Mouse (Mus musculus): Measurements from ENCODE around the gene Bnc2.

Bnc2 gene

DNA sequence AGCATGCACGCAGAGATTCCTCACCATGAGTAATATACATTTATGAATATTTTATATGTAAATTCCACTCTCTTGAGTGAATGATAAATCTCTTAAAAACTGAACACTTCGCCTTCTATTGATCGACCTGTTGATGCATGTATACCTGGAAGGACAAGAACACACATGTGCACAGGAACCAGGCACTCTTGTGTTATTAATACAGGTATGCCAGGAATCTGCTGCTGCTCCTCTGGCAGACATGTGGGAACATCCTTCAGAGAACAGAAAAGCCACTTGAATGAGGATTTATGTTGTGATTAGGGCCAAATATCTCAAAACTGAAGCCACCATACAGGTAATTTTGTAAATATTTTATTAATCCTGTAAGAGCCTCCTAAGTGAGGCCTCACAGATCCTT is 357.7 kb downstream of the Bnc2 start:
- no peak for DNase-seq (ENCODE audit: low spot score)

DNA sequence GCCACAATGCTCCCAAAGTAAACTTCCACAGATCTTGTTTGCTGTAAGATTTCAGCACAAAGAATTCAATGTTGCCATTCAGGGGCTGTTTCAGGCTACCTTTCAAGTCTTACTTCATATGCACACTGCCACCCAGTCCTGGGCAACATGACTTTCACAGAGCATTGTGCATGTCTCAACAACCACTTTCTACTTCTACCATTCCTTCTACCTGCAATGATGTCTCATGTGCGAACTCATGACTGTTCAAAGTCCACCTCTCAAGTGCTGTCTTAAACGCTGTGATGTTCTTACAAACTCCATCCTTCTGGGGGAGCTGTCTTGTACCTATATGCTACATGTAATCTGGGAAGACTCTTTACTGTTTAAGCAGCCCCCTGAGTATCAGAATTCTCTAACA is 363.7 kb downstream of the Bnc2 start:
- no peak for DNase-seq (ENCODE audit: low spot score)

- DNase-seq (ENCODE audit: low spot score), result no peak
Observed at GRCm38 (mm10) chr4:84310851-84311250, 364.2 kb downstream of the Bnc2 start.

DNA sequence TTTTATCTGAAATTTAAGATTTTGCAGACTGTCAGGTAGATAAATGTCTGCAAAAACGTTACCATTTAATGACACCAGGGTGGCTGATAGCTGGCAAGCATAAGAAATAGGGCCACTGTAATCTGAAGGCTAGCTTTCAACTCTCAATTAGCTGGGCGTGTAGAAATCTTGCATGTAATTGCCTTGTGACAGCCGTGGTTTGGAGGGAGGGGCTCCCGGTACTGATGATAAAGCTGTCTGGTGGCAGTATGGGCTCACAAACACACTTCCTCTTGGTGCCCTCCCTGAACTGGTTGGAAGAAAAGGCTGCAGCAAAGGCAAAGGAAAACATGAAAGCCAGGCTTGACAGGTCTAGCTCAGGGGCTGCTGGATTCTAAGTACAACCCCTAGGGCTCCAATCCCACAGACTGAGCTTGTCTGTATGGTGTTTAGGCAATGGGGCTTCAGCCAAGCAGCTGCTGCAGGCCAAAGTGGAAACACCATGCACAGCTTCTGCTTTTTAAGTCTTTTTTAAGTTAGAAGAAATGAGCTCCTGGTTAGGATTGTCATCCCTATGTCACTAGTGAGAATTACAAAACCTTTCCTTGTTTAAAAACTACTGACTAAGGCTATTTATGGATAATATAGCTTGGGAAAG is 366.7 kb downstream of the Bnc2 start:
- no peak for DNase-seq (ENCODE audit: low spot score)

DNA sequence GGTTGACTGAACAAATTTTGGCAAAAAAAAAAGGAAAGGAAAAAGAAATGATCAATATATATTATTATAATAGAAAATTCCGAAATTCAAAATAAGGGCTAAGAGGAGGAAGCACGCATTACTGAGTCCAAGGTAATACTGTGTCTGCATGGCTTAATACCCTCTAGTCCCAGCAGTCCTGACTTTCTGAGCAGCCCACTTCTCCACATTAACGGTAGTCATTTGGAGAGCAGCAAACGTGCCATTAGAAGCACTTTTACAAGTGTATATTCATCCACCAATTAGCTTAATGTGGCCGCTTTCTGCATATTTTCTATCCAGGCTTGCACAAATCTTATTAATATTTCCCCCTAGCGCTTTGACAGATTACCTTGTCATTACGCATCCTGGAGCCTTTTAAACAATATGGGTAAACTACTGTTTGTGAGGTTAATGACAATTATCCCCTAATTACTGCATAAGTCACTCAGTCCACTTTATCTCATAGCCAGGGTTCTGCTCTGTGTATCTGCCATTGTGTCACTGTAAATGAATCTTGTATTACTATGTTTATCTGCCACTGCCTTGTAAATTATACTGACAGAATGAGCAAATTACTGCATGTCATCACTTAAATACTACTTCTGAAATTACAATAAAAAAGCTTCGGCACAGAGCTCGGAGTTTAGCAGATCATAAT is 368.0 kb downstream of the Bnc2 start:
- no peak for DNase-seq (ENCODE audit: low spot score)

GRCm38 (mm10) chr4:84302949-84303348 is 372.1 kb downstream of the Bnc2 start:
- DNase-seq (ENCODE audit: low spot score), result no peak

DNA sequence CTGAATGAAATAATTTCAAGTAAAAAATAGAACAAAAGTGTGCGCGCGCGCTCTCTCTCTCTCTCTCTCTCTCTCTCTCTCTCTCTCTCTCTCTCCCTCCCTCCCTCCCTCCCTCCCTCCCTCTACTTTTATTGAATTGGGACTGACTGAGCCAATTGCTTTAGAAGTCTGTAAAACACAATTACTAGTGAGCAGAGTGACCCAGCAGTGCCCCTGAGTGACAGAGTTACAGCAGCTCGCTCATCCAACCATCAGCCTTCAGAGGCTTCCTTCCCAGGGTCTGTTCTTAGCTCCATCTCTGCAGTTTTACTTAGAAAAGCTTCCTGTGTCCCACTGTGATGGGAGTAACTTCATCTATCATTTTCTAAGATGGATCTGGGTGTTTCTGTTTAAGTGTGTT is 389.9 kb downstream of the Bnc2 start:
- no peak for DNase-seq (ENCODE audit: low spot score)

DNA sequence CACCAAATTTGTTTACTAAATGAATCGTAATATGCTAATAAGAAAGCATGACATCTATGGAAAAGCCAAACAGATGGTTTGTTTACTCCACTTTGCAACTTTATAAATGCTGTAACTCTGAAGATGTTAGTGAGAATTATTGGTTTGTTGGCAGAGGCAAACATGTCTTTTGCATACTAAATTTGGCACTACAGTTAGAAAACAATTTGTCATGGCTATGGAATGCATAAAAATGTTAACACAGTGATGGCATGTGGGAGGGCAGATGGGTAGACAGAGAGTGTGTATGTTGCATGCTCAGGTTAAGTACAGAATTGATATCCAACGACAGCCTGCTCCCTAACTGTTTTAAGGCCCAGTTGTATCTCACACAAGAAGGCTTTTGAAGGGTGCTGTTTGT is 392.4 kb downstream of the Bnc2 start:
- DNase-seq (ENCODE audit: low spot score), result no peak

DNA sequence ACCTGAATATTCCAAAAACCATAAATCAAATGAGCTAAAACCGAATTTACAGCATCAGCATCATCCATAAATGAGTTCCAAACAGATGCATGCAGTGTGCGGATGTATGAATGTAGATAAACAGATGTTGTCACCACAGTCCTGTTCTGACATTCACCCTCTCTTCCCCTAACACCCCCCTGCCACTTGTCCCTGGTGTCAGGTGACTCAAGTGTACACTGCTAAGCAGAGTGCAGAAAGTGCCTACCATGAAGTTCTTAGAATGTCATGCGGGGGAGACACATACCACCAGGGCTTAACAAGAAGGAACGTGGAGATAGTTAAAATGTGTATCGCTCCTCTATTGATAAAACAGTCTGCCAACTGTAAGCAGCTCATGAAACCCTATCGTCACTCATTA is 396.9 kb downstream of the Bnc2 start:
- no peak for DNase-seq (ENCODE audit: low spot score)

GRCm38 (mm10) chr4:84276081-84276480 is 399.0 kb downstream of the Bnc2 start:
- DNase-seq (ENCODE audit: low spot score), result no peak

DNA sequence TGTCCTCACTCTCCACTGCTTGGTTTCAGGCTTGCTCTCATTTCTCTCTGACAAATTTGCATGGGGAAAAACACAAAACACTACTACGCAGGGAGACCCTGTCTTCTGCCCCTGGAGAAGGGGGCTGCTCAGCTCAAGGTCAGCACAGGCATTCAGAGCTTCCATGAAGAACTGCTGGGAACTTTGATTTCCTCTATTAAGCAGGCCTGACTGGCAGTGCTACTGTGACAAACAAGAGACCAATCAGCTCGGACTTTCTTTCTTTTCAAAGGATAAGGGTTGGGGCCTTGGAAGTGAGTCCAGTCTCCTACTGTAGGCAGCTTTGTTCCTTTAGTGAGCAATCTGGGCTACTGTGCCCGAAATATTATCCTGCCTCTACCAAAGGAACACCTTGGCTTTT is 400.9 kb downstream of the Bnc2 start:
- DNase-seq (ENCODE audit: low spot score), result no peak

GRCm38 (mm10) chr4:84272867-84273266 is 402.2 kb downstream of the Bnc2 start:
- no peak for DNase-seq (ENCODE audit: low spot score)

DNA sequence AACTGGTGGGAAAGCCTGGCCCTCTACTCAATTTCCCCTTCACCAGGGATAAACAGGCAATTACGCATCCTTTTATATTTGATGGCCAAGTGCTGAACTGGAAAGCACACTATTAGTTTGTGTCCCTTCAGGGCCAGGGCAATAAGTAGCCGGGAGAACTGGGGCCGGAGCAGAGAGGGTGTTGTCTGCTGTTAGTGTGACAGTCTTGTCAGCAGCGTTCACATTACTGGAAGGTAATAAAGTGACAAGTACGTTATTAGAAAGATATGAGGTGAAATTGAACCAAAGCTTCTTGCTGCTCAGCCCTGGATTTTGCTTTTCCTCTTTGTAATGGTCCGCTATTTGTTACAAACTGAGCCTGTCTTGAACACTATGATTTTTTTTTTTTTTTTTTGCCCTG is 405.2 kb downstream of the Bnc2 start:
- no peak for DNase-seq (ENCODE audit: low spot score)

DNA sequence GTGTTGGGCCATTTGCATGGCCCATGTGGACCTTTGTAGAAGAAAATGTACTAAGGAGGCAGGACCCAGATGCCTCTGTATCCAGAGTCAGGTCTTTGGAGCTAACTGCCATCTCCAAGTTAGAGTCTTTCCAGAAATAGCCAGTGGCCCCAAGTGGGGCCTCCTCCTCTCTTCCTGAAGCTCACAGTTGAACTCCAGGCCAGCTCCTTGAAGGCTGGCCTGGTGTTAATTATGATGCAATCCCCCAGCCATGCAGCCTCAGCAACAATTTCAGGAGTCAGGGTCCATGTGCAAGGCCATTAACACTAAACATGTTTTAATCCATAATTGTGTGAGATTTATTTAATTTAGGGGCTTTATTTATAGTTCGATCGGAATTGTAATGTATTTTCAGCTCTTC is 427.7 kb downstream of the Bnc2 start:
- no peak for DNase-seq (ENCODE audit: low spot score)

GRCm38 (mm10) chr4:84232346-84232745 is 442.7 kb downstream of the Bnc2 start:
- DNase-seq (ENCODE audit: low spot score), result no peak

GRCm38 (mm10) chr4:84231251-84231650 is 443.8 kb downstream of the Bnc2 start:
- DNase-seq (ENCODE audit: low spot score), result no peak

DNA sequence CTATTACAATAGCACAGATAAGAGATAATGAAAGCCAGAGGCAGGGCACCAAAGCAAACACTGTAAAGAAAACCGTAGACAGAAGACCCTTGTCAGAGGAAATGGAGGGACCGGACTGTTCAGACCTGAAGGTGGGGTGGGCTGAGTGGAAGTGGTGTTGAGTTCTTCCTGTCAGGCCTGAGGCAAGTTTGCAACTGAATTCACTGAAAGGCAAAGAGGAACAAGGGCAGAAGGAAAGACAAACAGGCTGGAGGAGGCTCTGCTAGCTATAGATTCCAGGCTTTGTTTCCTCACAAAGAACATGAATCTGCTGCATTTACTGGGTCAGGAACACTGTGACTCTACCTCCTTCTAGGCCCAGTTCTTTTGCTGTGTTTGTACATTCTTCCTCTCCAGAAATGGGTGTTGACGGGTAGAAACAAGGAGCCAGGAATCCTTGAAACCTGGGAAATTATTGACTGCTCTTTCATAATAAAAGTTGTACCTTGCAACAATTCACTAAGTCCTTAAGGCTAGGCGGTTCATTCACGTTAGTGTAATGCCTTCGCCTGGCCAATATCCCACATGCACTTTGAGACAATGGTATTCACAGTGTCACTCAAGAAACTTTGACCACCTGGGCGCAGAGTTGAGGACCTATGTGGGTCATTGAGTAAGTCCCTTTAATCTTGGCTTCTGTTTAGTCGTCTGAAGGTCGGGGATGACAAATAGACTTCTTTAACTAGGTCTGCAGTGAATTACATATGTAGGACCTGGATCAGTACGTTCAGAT is 445.7 kb downstream of the Bnc2 start:
- DNase-seq (ENCODE audit: low spot score), result no peak

DNA sequence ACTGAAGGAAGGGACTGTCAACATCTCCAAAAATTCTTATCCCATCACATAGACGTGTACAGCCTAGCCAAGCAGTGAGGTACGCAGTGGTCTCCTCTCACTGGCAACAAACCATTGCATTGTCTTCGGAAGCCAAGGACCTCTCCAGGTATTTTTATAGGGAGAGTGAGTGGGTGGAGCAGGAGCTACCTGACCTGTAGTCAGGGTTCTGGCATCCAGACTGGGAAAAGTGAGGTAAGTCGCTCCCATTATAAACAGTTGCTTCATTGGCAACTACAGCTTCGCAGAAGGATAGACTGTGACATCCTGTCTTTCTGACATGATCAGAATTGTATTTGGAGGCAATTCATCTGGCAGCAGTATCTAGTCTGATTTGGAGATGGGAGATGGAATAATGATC is 446.5 kb downstream of the Bnc2 start:
- DNase-seq (ENCODE audit: low spot score), result no peak
